Mouse (Mus musculus) intestine, embryonic 14.5 days (tissue): ENCODE results near the gene Tarbp1. TPM values are rescaled to one million over a fixed set of nuclear protein-coding genes. Genes with fewer than 3 reads are reported as not detected.
A peak's percentile ranks its signal among the peaks of the same experiment; 100 is the strongest.

ENCODE experiments used
- ATAC-seq: fragments of 200-750 bp; cut with Nextera tagmentation; replicated peaks from 2 replicates; pipeline ENCODE4 v1.8.0; 2017; ENCODE audit warnings: low read depth, moderate number of reproducible peaks, moderate TSS enrichment, moderate library complexity; ENCODE audit not compliant: low FRiP score, low TSS enrichment
- DNase-seq: peaks from one replicate; pipeline ENCODE4 v3.0.0-alpha.2; 2018; ENCODE audit warnings: low spot score
- H3K27ac ChIP-seq: fragments of 300-500 bp; sonication (generic); 2 replicates; pipeline ENCODE4 v1.5.1; 2014; ENCODE audit warnings: low read depth, mild to moderate bottlenecking, control low read depth
- H3K27me3 ChIP-seq: fragments of 300-500 bp; sonication (generic); replicated peaks from 2 replicates; pipeline ENCODE4 v1.6.1; 2014; ENCODE audit warnings: low read length, control low read depth; ENCODE audit not compliant: control insufficient read depth, insufficient read depth
- H3K36me3 ChIP-seq: fragments of 300-500 bp; sonication (generic); 2 replicates; pipeline ENCODE4 v1.6.1; 2014; ENCODE audit warnings: low read length, control low read depth; ENCODE audit not compliant: control insufficient read depth, insufficient read depth
- H3K4me1 ChIP-seq: fragments of 300-500 bp; sonication (generic); replicated peaks from 2 replicates; pipeline ENCODE4 v1.6.1; 2014; ENCODE audit warnings: low read length, control low read depth, mixed read lengths; ENCODE audit not compliant: control insufficient read depth, insufficient read depth
- H3K4me2 ChIP-seq: fragments of 300-500 bp; sonication (generic); 2 replicates; pipeline ENCODE4 v1.6.1; 2014; ENCODE audit warnings: low read length
- H3K4me3 ChIP-seq: fragments of 300-500 bp; sonication (generic); 2 replicates; pipeline ENCODE4 v1.5.1; 2014; ENCODE audit warnings: low read depth, low read length, control low read depth, mixed read lengths
- H3K9ac ChIP-seq: fragments of 300-500 bp; sonication (generic); 2 replicates; pipeline ENCODE4 v1.6.1; 2014; ENCODE audit warnings: mild to moderate bottlenecking, low read length
- H3K9me3 ChIP-seq: fragments of 300-500 bp; sonication (generic); 2 replicates; pipeline ENCODE4 v1.6.1; 2016; ENCODE audit warnings: low read length, control low read depth; ENCODE audit not compliant: control insufficient read depth
- WGBS: fragments of 180-500 bp; shearing (Covaris S2); extraction: QIAGEN DNeasy Blood & Tissue Kit; methylation state at CpG from one replicate; pipeline ENCODE4 v1.1.7; 2014; 5-methylcytosine and 5-hydroxymethylcytosine counted together
- polyA plus RNA-seq: library from polyadenylated mRNA; unstranded; fragments of >200 nt; fragmentation: Nextera tagmentation; extraction: Ambion mirVana; gene quantifications from 2 replicates; pipeline ENCODE4 v1.2.1, GENCODE M21; 2014

Gene Tarbp1
- 6.3 TPM in 2 replicates for polyA plus RNA-seq

- Histone ChIP-seq H3K4me3 (peak within 1 kb of the TSS; percentile 86), H3K27me3 (no peaks in the 10 kb centered on the region), H3K27ac (peak within 1 kb of the TSS; percentile 78), H3K4me2 (peak within 1 kb of the TSS; percentile 73), H3K4me1 (peaks cover 3% of the 10 kb centered on the region; the same call in 1 of the 2 replicates), H3K9ac (peak within 1 kb of the TSS; percentile 69), H3K9me3 (no peaks in the 10 kb centered on the region), H3K36me3 (peaks cover 14% of the 10 kb centered on the region)
- peak; percentile 93 for DNase-seq
- peak; percentile 91 for ATAC-seq
- under 1% methylated on average over 118 of the region's 124 CpGs for WGBS
Observed at GRCm38 (mm10) chr8:126474299-126475187, at the start of gene Tarbp1. TSS of gene Tarbp1 (minus strand) at chr8:126475065.

- no peak overlapping the region for H3K9ac ChIP-seq
- no peaks in the 10 kb centered on the region for H3K36me3 ChIP-seq
- no peaks in the 10 kb centered on the region for H3K9me3 ChIP-seq
- H3K4me1 ChIP-seq = peaks cover 32% of the 10 kb centered on the region
- peak; percentile 79 for DNase-seq
- WGBS = 48% methylated on average over 18 of the region's 18 CpGs
- no peak overlapping the region for H3K4me3 ChIP-seq
- no peak for ATAC-seq
- H3K4me2 ChIP-seq = no peak overlapping the region
- H3K27ac ChIP-seq = peak overlapping the region; percentile 84
- no peaks in the 10 kb centered on the region for H3K27me3 ChIP-seq
Observed at GRCm38 (mm10) chr8:126524233-126524985, 49.5 kb upstream of the Tarbp1 start.

GRCm38 (mm10) chr8:126523060-126523574 is 48.3 kb upstream of the Tarbp1 start:
- peak; percentile 37; the same call in 1 of the 2 replicates for ATAC-seq
- DNase-seq = peak; percentile 63

GRCm38 (mm10) chr8:126519447-126519975 is 44.6 kb upstream of the Tarbp1 start:
- Histone ChIP-seq H3K36me3 (no peaks in the 10 kb centered on the region), H3K9ac (no peak overlapping the region), H3K27ac (0 out of 2 replicates have a peak overlapping the region, but pooled peaks have one; percentile 44), H3K4me2 (no peak overlapping the region), H3K27me3 (no peaks in the 10 kb centered on the region), H3K9me3 (no peaks in the 10 kb centered on the region), H3K4me3 (no peak overlapping the region), H3K4me1 (peaks cover 13% of the 10 kb centered on the region)
- no peak for ATAC-seq
- WGBS = 92% methylated on average over 4 of the region's 4 CpGs
- DNase-seq = no peak

More at GRCm38 (mm10) chr8:126523060-126523574, 48.3 kb upstream of the Tarbp1 start:
- Histone ChIP-seq H3K4me2 (no peak overlapping the region), H3K36me3 (no peaks in the 10 kb centered on the region), H3K9ac (no peak overlapping the region), H3K9me3 (no peaks in the 10 kb centered on the region), H3K27me3 (no peaks in the 10 kb centered on the region), H3K27ac (peak overlapping the region; percentile 62), H3K4me1 (peaks cover 28% of the 10 kb centered on the region), H3K4me3 (no peak overlapping the region)
- WGBS = 69% methylated on average over 11 of the region's 11 CpGs

- Histone ChIP-seq H3K9ac (peak overlapping the region; percentile 1), H3K4me3 (peak overlapping the region; percentile 21), H3K4me1 (peaks cover 10% of the 10 kb centered on the region), H3K4me2 (peak overlapping the region; percentile 51), H3K9me3 (no peaks in the 10 kb centered on the region), H3K36me3 (no peaks in the 10 kb centered on the region), H3K27me3 (no peaks in the 10 kb centered on the region), H3K27ac (peak overlapping the region; percentile 72)
- DNase-seq (peak; percentile 89), ATAC-seq (peak; percentile 63)
- 9% methylated on average over 27 of the region's 27 CpGs for WGBS
Observed at GRCm38 (mm10) chr8:126516620-126517577, 42.0 kb upstream of the Tarbp1 start.

- 46% methylated on average over 10 of the region's 10 CpGs for WGBS
Observed at GRCm38 (mm10) chr8:126514011-126514964, 39.4 kb upstream of the Tarbp1 start.

GRCm38 (mm10) chr8:126510866-126511265 is 36.0 kb upstream of the Tarbp1 start:
- H3K9me3 ChIP-seq = no peaks in the 10 kb centered on the region
- H3K4me3 ChIP-seq = no peak overlapping the region
- no peak for ATAC-seq
- peaks cover 5% of the 10 kb centered on the region; the same call in 1 of the 2 replicates for H3K4me1 ChIP-seq
- no peak overlapping the region for H3K27ac ChIP-seq
- 87% methylated on average over 3 of the region's 3 CpGs for WGBS
- no peak for DNase-seq
- H3K27me3 ChIP-seq = no peaks in the 10 kb centered on the region
- no peak overlapping the region for H3K4me2 ChIP-seq
- H3K36me3 ChIP-seq = no peaks in the 10 kb centered on the region
- H3K9ac ChIP-seq = no peak overlapping the region

More at GRCm38 (mm10) chr8:126514011-126514964, 39.4 kb upstream of the Tarbp1 start:
- H3K36me3 ChIP-seq = no peaks in the 10 kb centered on the region
- H3K9ac ChIP-seq = no peak overlapping the region
- no peak for DNase-seq
- H3K4me3 ChIP-seq = no peak overlapping the region
- no peaks in the 10 kb centered on the region for H3K27me3 ChIP-seq
- no peak overlapping the region for H3K4me2 ChIP-seq
- no peak for ATAC-seq
- H3K9me3 ChIP-seq = no peaks in the 10 kb centered on the region
- H3K27ac ChIP-seq = no peak overlapping the region
- peaks cover 10% of the 10 kb centered on the region for H3K4me1 ChIP-seq
